Mouse (Mus musculus): ENCODE measurements around the gene Gm3752.
"Not testable (repeated sequence)": the region's sequence is repeated elsewhere in the genome, so short reads cannot be mapped to it uniquely, and the experiment has no call there.

Gene Gm3752

GRCm38 (mm10) chr14:7483662-7484061, at the start of gene Gm3752:
Gene Gm3752, minus strand, starts transcription at chr14:7483762.
- in situ Hi-C loops (cut with MboI; ENCODE audit: low pct_unique_long_range_greater_than_20kb in 1 of 2, low sequenced_read_pairs in 2 of 2, unreplicated experiment in 1 of 2) = not testable (repeated sequence)

DNA sequence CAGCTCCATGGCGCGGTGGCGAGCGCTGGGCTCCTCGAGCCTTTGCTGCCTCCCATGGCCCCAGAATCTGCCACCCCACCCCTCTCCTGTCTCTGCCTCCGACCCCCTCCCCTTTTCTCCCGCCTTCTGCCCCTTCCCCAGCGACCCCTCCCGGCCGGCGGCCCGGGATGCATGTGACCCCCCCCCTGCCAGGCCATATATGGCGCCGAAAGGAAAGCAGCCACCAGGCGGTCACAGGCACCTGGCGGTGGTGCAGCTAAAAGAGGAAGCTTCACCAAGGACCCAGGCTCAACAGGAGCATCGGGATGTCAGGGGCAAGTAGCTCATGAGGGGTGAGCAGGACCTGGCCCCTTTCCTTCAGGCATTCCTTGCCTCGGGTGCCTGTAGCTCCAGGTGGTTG, 5.2 kb upstream of the Gm3752 start:
- in situ Hi-C loops (cut with MboI; ENCODE audit: low pct_unique_long_range_greater_than_20kb in 1 of 2, low sequenced_read_pairs in 2 of 2, unreplicated experiment in 1 of 2) = not testable (repeated sequence)

GRCm38 (mm10) chr14:7450817-7451216, 32.7 kb downstream of the Gm3752 start, which contains the start of gene Gm3755:
Gene Gm3755, minus strand, starts transcription at chr14:7450917.
- in situ Hi-C loops (cut with MboI; ENCODE audit: low pct_unique_long_range_greater_than_20kb in 1 of 2, low sequenced_read_pairs in 2 of 2, unreplicated experiment in 1 of 2) = not testable (repeated sequence)

DNA sequence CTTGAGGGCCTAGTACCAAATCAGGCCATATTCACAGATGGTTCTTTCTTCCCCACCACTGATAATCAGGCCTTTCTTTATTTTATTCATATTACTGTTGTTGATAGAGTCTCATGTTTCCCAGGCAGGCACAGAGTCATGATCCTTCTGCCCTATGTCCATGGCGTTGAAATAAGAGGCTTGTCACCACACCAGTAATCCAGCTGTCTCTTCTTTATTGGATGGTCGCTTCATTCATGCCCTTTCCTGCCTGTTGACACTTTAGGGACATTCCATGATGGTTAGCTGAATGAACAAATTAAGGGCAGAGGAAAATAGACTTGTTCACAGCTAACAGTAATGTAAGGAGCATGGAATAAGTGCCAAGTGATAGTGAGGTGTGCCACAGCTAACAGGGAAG, 61.1 kb downstream of the Gm3752 start:
- in situ Hi-C loops (cut with MboI; ENCODE audit: low pct_unique_long_range_greater_than_20kb in 1 of 2, low sequenced_read_pairs in 2 of 2, unreplicated experiment in 1 of 2) = not testable (repeated sequence)
